Mouse (Mus musculus) frontal cortex, adult (tissue): ENCODE data around the gene Acot3.
A peak's percentile ranks its signal among the peaks of the same experiment; 100 is the strongest.
"Not testable (repeated sequence)": the region's sequence is repeated elsewhere in the genome, so short reads cannot be mapped to it uniquely, and the experiment has no call there.

ENCODE experiments used
- ATAC-seq: cut with Nextera tagmentation; 2 replicates; pipeline ENCODE4 v1.9.2; 2017; ENCODE audit warnings: mild to moderate bottlenecking, moderate library complexity, mixed read lengths; ENCODE audit not compliant: low TSS enrichment

The Acot3 gene

GRCm38 (mm10) chr12:84042248-84042647 lies 9.7 kb upstream of the Acot3 start:
- ATAC-seq = no peak

DNA sequence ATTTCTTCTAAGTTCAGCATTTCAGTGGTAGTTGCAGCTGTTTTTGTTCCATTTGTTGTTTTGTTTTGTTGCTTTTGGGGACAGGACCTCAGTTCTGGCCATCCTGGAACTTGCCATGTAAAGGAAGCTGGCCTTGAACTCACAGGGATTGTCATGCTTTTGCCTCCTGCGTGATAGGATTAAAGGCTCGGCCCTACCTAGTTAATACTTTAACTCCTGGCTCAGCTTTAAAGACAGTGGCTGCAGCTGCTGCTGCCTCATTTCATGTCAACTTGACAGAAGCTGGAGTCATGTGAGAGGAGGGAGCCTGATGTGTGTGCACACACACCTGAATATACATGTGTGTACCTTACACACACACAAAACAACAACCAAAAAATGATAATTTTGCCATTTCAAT lies 7.9 kb upstream of the Acot3 start:
- no peak for ATAC-seq

DNA sequence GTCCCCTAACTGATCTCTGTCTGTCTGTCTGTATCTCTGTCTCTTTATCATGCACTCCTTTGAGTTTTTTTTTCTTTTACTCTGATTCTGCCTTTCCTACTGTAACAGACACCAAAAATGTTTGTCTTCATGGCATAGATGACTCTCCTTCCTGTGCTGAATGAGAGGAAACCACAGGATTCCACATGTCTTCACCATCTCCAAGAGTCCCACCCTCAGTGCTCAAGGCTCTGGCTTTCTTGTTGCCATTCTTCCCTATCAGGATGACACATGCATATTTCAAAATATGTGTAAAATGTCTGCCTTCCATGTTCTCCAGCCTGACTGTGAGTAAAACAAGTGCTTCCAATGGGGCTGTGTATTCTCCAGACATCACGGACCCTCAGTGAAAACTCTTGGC lies 5.0 kb upstream of the Acot3 start:
- ATAC-seq = no peak

DNA sequence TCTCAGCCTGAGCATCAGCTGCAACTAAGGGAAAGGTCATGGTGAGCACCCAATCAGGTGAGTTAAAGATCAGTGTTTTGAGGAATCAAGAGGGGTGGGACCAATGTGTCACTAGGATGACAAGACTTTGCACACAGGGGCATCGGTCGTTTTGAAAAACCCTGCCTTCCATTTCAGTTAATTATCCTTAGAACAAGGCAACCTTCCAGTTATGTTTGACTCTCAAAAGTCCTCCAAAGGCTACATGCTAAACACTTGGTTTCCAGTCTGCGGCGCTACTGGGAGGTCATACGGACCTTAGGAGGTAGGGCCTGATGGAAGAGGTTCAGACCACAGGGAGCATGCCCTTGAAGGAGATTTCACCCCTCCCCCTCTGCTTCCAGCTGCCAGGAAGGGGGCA lies 1.2 kb upstream of the Acot3 start:
- ATAC-seq = not testable (repeated sequence)

GRCm38 (mm10) chr12:84052609-84053008 lies 665 bp downstream of the Acot3 start:
- ATAC-seq = no peak

- peak; percentile 50; the same call in 1 of the 2 replicates for ATAC-seq
Observed at GRCm38 (mm10) chr12:84053173-84053572, 1.2 kb downstream of the Acot3 start.

DNA sequence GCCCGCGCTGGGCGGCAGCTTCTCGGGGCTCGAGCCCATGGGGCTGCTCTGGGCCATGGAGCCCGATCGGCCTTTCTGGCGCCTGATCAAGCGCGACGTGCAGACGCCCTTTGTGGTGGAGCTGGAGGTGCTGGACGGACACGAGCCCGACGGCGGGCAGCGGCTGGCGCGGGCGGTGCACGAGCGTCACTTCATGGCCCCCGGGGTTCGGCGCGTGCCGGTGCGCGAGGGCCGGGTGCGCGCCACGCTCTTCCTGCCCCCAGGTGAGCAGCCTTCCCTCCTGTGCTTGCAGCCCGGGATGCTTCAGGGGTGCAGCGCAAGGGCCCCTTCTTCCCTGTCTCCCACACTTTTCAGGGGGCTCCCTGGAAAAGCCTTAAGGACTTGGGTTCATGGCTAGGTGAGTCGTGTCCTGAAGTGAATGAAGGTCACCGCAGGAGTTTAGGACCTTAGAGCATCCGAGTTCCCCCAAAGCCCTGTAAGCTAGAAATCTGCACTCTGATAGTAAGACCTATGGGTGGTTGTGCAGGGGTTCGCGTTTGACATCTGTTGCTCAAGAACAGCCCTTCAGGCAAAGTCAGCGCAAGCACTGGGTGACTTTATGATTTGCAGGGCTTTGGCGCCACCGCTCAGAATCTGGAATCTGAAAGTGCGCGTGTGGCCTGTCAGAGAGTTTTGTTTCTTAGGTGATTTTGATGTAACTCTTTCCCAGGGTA lies 1.9 kb downstream of the Acot3 start:
- ATAC-seq = peak; percentile 55; the same call in 1 of the 2 replicates

- peak; percentile 64; the same call in 1 of the 2 replicates for ATAC-seq
Observed at GRCm38 (mm10) chr12:84060946-84061345, 9.0 kb downstream of the Acot3 start.

DNA sequence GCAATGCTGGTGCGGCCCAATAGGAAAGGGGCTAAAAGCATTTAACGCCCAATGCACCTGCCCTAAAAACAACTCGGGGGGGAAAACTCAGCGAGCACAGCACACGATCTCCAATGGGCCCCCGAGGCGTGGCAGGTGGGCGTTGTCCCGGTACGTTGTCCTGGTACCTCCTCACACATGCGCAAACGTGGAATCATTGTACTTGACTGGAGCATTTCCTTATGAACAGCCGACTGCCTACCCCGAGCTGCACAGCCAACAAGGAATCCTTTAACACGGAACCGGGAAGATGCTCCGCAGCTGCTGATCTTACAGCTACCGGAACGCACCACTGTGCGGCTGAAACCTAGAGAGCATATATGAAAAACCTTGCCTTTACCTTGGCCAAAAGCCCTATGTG lies 10.4 kb downstream of the Acot3 start:
- no peak for ATAC-seq

DNA sequence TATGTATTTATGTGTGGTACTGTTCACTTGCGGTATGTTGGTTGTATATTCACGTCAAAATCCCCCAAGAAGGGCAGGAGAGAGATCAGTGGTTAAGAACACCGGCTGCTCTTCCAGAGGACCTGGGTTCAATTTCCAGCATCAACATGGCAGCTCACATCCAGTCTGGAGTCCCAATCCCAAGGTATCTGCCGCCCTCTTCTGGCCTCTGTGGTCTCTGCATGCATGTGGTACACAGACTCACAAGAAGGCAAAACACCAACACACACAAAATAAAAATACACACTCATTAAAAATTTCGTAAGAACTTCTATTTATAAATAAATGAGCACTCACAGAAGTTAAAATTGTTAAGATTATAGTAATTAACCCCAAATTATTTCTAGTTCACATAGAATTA lies 11.3 kb downstream of the Acot3 start:
- ATAC-seq = no peak

DNA sequence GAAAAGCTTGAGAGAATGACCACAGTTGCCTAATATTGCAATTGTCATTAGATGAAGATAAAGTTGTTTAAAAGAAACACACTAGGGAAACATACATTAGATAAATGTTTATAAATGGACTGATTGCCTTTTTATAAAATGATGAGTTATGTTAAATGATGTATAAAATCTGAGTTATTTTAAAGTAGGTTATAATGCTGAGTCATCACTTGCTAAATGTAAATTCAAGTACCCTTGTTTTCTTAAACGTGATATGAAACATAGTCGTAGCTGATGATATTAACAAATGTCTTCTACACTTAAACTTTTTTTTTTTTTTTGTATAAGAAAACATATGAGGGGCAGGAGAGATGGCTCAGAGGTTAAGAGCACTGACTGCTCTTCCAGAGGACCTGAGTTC lies 11.9 kb downstream of the Acot3 start:
- no peak for ATAC-seq

- ATAC-seq = no peak
Observed at GRCm38 (mm10) chr12:84064621-84065020, 12.7 kb downstream of the Acot3 start.

DNA sequence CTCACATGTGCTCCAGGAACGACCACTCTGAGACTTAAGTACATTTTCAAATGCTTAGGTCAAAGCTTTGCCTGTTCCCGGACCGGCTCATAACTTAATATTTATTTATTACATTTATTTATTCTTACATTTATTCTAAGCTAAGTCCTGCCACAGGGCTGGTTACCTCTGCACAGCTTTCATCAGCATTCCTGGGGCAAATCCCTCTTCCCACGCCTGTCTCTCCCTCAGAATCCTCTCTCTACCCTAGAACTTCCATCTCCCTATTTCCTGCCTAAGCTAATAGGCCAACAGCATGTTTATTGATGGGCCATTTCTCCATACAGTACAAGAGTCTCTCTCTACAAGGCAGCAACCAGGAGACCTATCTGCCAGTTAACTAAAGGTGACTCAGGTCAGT lies 15.8 kb downstream of the Acot3 start:
- no peak for ATAC-seq

- ATAC-seq = no peak
Observed at GRCm38 (mm10) chr12:84068296-84068695, 16.4 kb downstream of the Acot3 start.

DNA sequence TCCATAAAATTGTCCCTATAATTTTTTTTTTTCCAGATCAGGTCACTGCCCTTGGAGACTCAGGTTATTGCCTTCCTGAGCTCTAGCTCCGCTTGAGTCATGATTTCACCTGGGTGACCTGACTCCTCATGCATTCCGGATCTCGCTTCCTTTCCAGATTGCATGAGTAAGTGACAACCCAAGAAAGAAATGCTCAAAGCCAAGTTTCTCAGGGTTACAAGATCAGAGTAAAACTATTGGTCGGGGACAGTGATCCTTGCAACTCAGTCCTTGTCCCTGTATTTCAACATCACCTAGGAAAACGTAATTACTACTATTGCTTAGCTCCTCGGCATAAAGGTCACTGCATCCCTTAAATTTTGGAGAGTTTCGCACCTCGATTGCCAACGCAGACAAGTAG lies 17.0 kb downstream of the Acot3 start, which contains the start of gene Acot5:
TSS of gene Acot5 (plus strand) at position 340 of the 400 bp plus-strand sequence.
- ATAC-seq = no peak

DNA sequence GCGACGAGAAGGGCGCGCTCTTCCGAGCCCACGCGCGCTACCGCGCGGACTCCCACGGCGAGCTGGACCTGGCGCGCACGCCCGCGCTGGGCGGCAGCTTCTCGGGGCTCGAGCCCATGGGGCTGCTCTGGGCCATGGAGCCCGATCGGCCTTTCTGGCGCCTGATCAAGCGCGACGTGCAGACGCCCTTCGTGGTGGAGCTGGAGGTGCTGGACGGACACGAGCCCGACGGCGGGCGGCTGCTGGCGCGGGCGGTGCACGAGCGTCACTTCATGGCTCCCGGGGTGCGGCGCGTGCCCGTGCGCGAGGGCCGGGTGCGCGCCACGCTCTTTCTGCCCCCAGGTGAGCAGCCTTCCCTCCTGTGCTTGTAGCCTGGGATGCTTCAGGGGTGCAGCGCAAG lies 17.6 kb downstream of the Acot3 start:
- peak; percentile 35; the same call in 1 of the 2 replicates for ATAC-seq

DNA sequence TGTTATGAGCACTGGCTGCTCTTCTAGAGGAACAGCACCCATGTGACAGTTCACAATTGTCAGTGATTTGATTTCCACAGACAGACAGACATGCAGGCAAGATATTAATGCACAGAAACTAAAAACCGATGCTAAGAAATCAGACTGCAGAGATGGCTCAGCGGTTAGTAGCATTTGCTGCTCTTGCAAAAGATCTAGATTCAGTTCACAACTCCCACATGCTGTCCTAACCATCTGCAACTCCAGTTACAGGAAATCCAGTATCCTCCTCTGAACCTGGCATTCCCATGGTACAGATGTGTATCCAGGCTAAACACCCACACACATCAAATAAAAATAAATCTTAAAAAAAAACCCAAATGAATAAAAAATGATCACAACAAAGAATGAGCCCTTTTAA lies 19.8 kb downstream of the Acot3 start:
- ATAC-seq = peak; percentile 93

- no peak for ATAC-seq
Observed at GRCm38 (mm10) chr12:84077371-84077990, 25.5 kb downstream of the Acot3 start.

DNA sequence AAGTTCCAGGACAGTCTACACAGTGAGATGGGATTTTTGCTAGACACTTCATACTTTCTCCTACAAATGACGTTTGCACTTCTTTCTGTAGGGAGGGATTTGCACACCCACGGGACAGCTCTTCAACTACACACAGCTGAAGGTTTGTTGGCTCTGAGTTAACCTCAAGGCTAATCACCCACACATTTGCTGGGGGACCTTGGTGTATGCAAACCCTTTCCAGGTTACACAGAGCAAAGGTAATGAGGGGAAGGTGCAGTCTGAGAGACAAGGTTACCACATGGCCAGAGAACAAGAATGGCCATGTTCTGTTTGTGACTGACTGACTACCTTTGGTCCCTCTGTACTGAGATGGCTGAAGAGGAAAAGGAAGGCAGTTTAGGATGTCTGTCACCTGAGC lies 31.9 kb downstream of the Acot3 start:
- no peak for ATAC-seq

- no peak for ATAC-seq
Observed at GRCm38 (mm10) chr12:84084581-84084980, 32.6 kb downstream of the Acot3 start.

DNA sequence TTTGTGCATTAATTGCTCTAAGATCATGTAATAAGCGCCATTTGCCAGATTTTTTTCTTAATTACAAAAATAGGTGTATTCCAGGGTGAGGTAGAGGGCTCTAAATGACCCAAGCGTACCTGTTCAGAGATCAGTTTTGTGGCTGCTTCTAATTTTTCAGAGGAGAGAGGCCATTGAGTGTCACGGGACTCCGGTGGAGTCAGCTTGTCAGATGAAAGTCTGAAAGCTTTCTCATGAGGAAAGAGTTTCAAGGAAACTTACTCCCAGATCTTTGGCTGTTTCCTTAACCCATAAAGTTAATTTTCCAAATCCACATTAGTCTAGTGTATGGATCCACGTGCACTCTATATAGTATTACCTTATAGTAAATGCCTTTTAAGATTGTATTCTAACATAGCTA lies 42.7 kb downstream of the Acot3 start:
- ATAC-seq = not testable (repeated sequence)

DNA sequence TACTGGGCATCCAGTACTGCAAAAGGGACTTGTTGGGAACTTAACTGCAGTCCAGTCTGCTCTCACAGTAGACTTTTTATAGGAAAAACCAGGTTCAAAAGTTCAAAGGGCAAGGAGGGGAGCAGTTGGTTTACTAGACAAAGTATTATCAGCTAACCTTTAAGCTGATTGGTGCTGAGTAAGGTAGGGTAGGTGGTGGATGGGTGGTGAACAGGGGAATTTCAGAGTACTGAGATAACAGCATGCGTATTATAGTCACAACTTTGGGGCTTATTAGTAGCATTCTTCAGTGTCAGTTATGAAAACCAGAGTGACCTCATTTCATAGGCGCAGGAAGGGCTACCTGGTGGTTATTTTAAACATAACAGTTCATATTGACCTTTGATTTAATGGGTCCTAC lies 47.7 kb downstream of the Acot3 start:
- no peak for ATAC-seq

DNA sequence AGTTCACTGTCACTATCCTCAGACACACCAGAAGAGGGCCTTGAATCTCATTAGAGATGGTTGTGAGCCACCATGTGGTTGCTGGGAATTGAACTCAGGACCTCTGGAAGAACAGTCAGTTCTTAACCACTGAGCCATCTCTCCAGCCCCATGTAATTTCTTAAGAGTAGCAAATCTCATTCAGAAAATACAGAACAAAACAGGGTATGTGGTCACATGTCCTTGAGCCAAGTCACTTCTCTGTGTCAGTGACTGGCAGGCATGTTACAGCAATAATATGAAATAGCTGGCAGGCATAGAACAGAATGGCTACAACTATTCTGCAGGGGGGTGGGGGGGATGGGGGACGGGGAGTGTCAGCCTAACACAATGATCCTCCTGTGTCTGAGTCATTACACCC lies 48.1 kb downstream of the Acot3 start:
- no peak for ATAC-seq
